Mouse (Mus musculus): Measurements from ENCODE around the gene Anks6. TPM values are rescaled to one million over a fixed set of nuclear protein-coding genes. Genes with fewer than 3 reads are reported as not detected.
A peak's percentile ranks its signal among the peaks of the same experiment; 100 is the strongest.

Gene Anks6
- total RNA-seq, 1 experiment: 0.89 TPM

- TF ChIP-seq HCFC1 (IDR thresholded peaks at IDR 0.05; ENCODE audit: borderline replicate concordance, insufficient read depth, low read length) (no peak), MAFK (IDR thresholded peaks at IDR 0.05; ENCODE audit: insufficient read depth, low read depth, low read length) (no peak), ZNF384 (IDR thresholded peaks at IDR 0.05; ENCODE audit: low read depth, low read length) (no peak), CHD2 (IDR thresholded peaks at IDR 0.05; ENCODE audit: low read depth, low read length) (no peak), ZC3H11A (IDR thresholded peaks at IDR 0.05; ENCODE audit: borderline replicate concordance, low read depth, low read length) (no peak)
- DNase-seq (ENCODE audit: low read depth, low spot score): no peak
- peaks cover 0 to 5% of the 10 kb centered on the region in 2 experiments; a peak in 1 of 4 replicates for H3K4me1 ChIP-seq (ENCODE audit: control insufficient read depth in 2 of 2, insufficient read depth in 2 of 2, low read length in 2 of 2, poor library complexity in 1 of 2)
- H3K27ac ChIP-seq (ENCODE audit: insufficient read depth, low read depth, low read length, poor library complexity, severe bottlenecking): no peak overlapping the region
- no peak overlapping the region for H3K9ac ChIP-seq (ENCODE audit: insufficient read depth, low read depth, low read length, poor library complexity, severe bottlenecking)
- in situ Hi-C loops (cut with MboI; ENCODE audit: low sequenced_read_pairs in 2 of 2, unreplicated experiment in 2 of 2): no loop called here
- no peaks in the 10 kb centered on the region for H3K36me3 ChIP-seq (ENCODE audit: control insufficient read depth, insufficient read depth, low read length, poor library complexity, severe bottlenecking)
- peak overlapping the region; percentile 53 to 69; a peak in 3 of 4 replicates for H3K4me3 ChIP-seq (ENCODE audit: insufficient read depth in 1 of 2, low read depth in 1 of 2, low read length in 2 of 2, poor library complexity in 1 of 2, severe bottlenecking in 1 of 2)
- H3K9me3 ChIP-seq (ENCODE audit: control insufficient read depth, insufficient read depth, low read depth, low read length): no peaks in the 10 kb centered on the region
Measured at GRCm38 (mm10) chr4:46991959-46992316, 65.3 kb downstream of the Anks6 start.

- no peak for DNase-seq (ENCODE audit: low read depth, low spot score)
- Histone ChIP-seq H3K4me1 (ENCODE audit: control insufficient read depth in 2 of 2, insufficient read depth in 2 of 2, low read length in 2 of 2, poor library complexity in 1 of 2) (peaks cover 0 to 5% of the 10 kb centered on the region in 2 experiments; a peak in 1 of 4 replicates), H3K9me3 (ENCODE audit: control insufficient read depth, insufficient read depth, low read depth, low read length) (no peaks in the 10 kb centered on the region), H3K4me3 (ENCODE audit: insufficient read depth in 1 of 2, low read depth in 1 of 2, low read length in 2 of 2, poor library complexity in 1 of 2, severe bottlenecking in 1 of 2) (peak within 1 kb of the TSS; percentile 53 to 69; a peak in 3 of 4 replicates), H3K36me3 (ENCODE audit: control insufficient read depth, insufficient read depth, low read length, poor library complexity, severe bottlenecking) (no peaks in the 10 kb centered on the region), H3K9ac (ENCODE audit: insufficient read depth, low read depth, low read length, poor library complexity, severe bottlenecking) (no peak within 1 kb of the TSS), H3K27ac (ENCODE audit: insufficient read depth, low read depth, low read length, poor library complexity, severe bottlenecking) (no peak within 1 kb of the TSS)
- in situ Hi-C loops (cut with MboI; ENCODE audit: low sequenced_read_pairs in 2 of 2, unreplicated experiment in 2 of 2): no loop called here
- TF ChIP-seq HCFC1 (IDR thresholded peaks at IDR 0.05; ENCODE audit: borderline replicate concordance, insufficient read depth, low read length): no peak
- no peak for TF ChIP-seq MAFK (IDR thresholded peaks at IDR 0.05; ENCODE audit: insufficient read depth, low read depth, low read length)
- no peak for TF ChIP-seq CHD2 (IDR thresholded peaks at IDR 0.05; ENCODE audit: low read depth, low read length)
- no peak for TF ChIP-seq ZC3H11A (IDR thresholded peaks at IDR 0.05; ENCODE audit: borderline replicate concordance, low read depth, low read length)
- no peak for TF ChIP-seq ZNF384 (IDR thresholded peaks at IDR 0.05; ENCODE audit: low read depth, low read length)
Measured at GRCm38 (mm10) chr4:46991016-46991958, 65.9 kb downstream of the Anks6 start, which contains the start of gene Gabbr2. Gene Gabbr2 (minus strand): TSS chr4:46991873.

GRCm38 (mm10) chr4:46990281-46991015 lies 66.8 kb downstream of the Anks6 start:
- H3K27ac ChIP-seq (ENCODE audit: insufficient read depth, low read depth, low read length, poor library complexity, severe bottlenecking): no peak overlapping the region
- peak overlapping the region; percentile 39 to 69; a peak in 3 of 4 replicates for H3K4me3 ChIP-seq (ENCODE audit: insufficient read depth in 1 of 2, low read depth in 1 of 2, low read length in 2 of 2, poor library complexity in 1 of 2, severe bottlenecking in 1 of 2)
- no peaks in the 10 kb centered on the region for H3K9me3 ChIP-seq (ENCODE audit: control insufficient read depth, insufficient read depth, low read depth, low read length)
- in situ Hi-C loops (cut with MboI; ENCODE audit: low sequenced_read_pairs in 2 of 2, unreplicated experiment in 2 of 2): no loop called here
- DNase-seq (ENCODE audit: low read depth, low spot score): no peak
- H3K36me3 ChIP-seq (ENCODE audit: control insufficient read depth, insufficient read depth, low read length, poor library complexity, severe bottlenecking): no peaks in the 10 kb centered on the region
- H3K9ac ChIP-seq (ENCODE audit: insufficient read depth, low read depth, low read length, poor library complexity, severe bottlenecking): no peak overlapping the region
- H3K4me1 ChIP-seq (ENCODE audit: control insufficient read depth in 2 of 2, insufficient read depth in 2 of 2, low read length in 2 of 2, poor library complexity in 1 of 2): peaks cover 0 to 5% of the 10 kb centered on the region in 2 experiments; a peak in 1 of 4 replicates
- no peak for TF ChIP-seq HCFC1 (IDR thresholded peaks at IDR 0.05; ENCODE audit: borderline replicate concordance, insufficient read depth, low read length)
- no peak for TF ChIP-seq ZNF384 (IDR thresholded peaks at IDR 0.05; ENCODE audit: low read depth, low read length)
- no peak for TF ChIP-seq CHD2 (IDR thresholded peaks at IDR 0.05; ENCODE audit: low read depth, low read length)
- no peak for TF ChIP-seq MAFK (IDR thresholded peaks at IDR 0.05; ENCODE audit: insufficient read depth, low read depth, low read length)
- no peak for TF ChIP-seq ZC3H11A (IDR thresholded peaks at IDR 0.05; ENCODE audit: borderline replicate concordance, low read depth, low read length)

DNA sequence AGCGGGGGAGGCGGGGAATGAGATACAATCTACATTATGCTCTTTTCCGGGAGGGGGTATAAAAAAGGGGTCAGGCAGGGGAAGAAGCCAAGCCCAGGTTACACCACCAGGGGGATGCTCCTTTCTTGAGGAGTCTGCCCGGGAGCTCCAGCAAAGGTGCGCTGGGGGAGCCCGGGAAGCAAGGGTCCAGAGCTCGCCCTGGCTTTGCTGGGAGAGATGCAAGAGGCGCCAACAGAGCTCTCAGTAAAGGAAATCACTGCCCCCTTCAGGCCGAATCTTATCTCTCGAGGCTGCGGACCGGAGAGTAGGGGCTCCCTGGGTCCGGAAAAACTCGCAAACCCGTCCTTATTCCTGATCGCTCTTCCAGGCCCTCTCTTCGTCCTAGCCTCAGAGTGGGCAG lies 67.4 kb downstream of the Anks6 start:
- Histone ChIP-seq H3K4me3 (ENCODE audit: insufficient read depth in 1 of 2, low read depth in 1 of 2, low read length in 2 of 2, poor library complexity in 1 of 2, severe bottlenecking in 1 of 2) (peak overlapping the region; percentile 16 to 18; a peak in 2 of 4 replicates), H3K27ac (ENCODE audit: insufficient read depth, low read depth, low read length, poor library complexity, severe bottlenecking) (no peak overlapping the region), H3K9ac (ENCODE audit: insufficient read depth, low read depth, low read length, poor library complexity, severe bottlenecking) (no peak overlapping the region), H3K36me3 (ENCODE audit: control insufficient read depth, insufficient read depth, low read length, poor library complexity, severe bottlenecking) (no peaks in the 10 kb centered on the region), H3K4me1 (ENCODE audit: control insufficient read depth in 2 of 2, insufficient read depth in 2 of 2, low read length in 2 of 2, poor library complexity in 1 of 2) (peaks cover 0 to 5% of the 10 kb centered on the region in 2 experiments; a peak in 1 of 4 replicates), H3K9me3 (ENCODE audit: control insufficient read depth, insufficient read depth, low read depth, low read length) (no peaks in the 10 kb centered on the region)
- in situ Hi-C loops (cut with MboI; ENCODE audit: low sequenced_read_pairs in 2 of 2, unreplicated experiment in 2 of 2): no loop called here
- no peak for TF ChIP-seq MAFK (IDR thresholded peaks at IDR 0.05; ENCODE audit: insufficient read depth, low read depth, low read length)
- no peak for TF ChIP-seq HCFC1 (IDR thresholded peaks at IDR 0.05; ENCODE audit: borderline replicate concordance, insufficient read depth, low read length)
- no peak; the same call in 1 of the 2 replicates for TF ChIP-seq ZC3H11A (IDR thresholded peaks at IDR 0.05; ENCODE audit: borderline replicate concordance, low read depth, low read length)
- TF ChIP-seq CHD2 (IDR thresholded peaks at IDR 0.05; ENCODE audit: low read depth, low read length): no peak
- TF ChIP-seq ZNF384 (IDR thresholded peaks at IDR 0.05; ENCODE audit: low read depth, low read length): no peak
- DNase-seq (ENCODE audit: low read depth, low spot score): peak; percentile 50

All from ES-E14 (cell line).